Comparison of ENCODE assay signal across 8 mouse cellular contexts in genomic region chr11:106083708-106084701, GRCm38 (mm10). TPM values are rescaled to one million over a fixed set of nuclear protein-coding genes. Genes with fewer than 3 reads are reported as not detected.
DNase-seq lines count a peak whose midpoint lies in the region; ATAC-seq and TF ChIP-seq lines count a peak whose summit lies in the region.

Gene Map3k3 (plus strand): TSS chr11:106084613.

- H3K4me1 ChIP-seq in G1E (ENCODE audit: insufficient read depth, low read depth, low read length), result peaks cover 12% of the 10 kb centered on the region
- peaks cover 11% of the 10 kb centered on the region for H3K4me1 ChIP-seq in forebrain, embryonic 16.5 days (replicated peaks; ENCODE audit: control insufficient read depth, insufficient read depth, low read length)
- H3K4me1 ChIP-seq in lung, embryonic 14.5 days (ENCODE audit: insufficient read depth), result peaks cover 3% of the 10 kb centered on the region; the same call in 1 of the 2 replicates
- H3K4me1 ChIP-seq in olfactory bulb, adult 2 months (ENCODE audit: control insufficient read depth, insufficient read depth, low read length), result no peaks in the 10 kb centered on the region
- 0 out of 2 replicates have a peak, but pooled peaks cover 2% of the 10 kb centered on the region for H3K4me1 ChIP-seq in thymus, adult 2 months (replicated peaks; ENCODE audit: control insufficient read depth, insufficient read depth, low read length)

- H3K9me3 ChIP-seq in G1E (replicated peaks), result no peaks in the 10 kb centered on the region
- no peaks in the 10 kb centered on the region for H3K9me3 ChIP-seq in forebrain, embryonic 16.5 days (ENCODE audit: control insufficient read depth, low read length)
- no peaks in the 10 kb centered on the region for H3K9me3 ChIP-seq in lung, embryonic 14.5 days (ENCODE audit: low read depth, low read length)

- H3K27me3 ChIP-seq in G1E (ENCODE audit: insufficient read depth, low read length), result peaks cover 4% of the 10 kb centered on the region
- no peaks in the 10 kb centered on the region for H3K27me3 ChIP-seq in forebrain, embryonic 16.5 days (replicated peaks; ENCODE audit: control insufficient read depth, insufficient read depth, low read length)
- H3K27me3 ChIP-seq in lung, embryonic 14.5 days (ENCODE audit: insufficient read depth, low read length), result no peaks in the 10 kb centered on the region
- H3K27me3 ChIP-seq in thymus, adult 2 months (ENCODE audit: control insufficient read depth, insufficient read depth, low read length), result no peaks in the 10 kb centered on the region

- peak; percentile 99 for DNase-seq in G1E (ENCODE audit: low spot score)
- peak; percentile 99 to 100 for DNase-seq in cerebellum, adult 18-20 months
- peak; percentile 95 to 96 for DNase-seq in heart, postnatal 36 days
- DNase-seq in layer of hippocampus, adult 2 months (ENCODE audit: low spot score in 2 of 2), result peak; percentile 98 to 100
- peak; percentile 99 for DNase-seq in lung, embryonic 14.5 days
- DNase-seq in thymus, adult 2 months, result peak; percentile 98

- peak within 1 kb of the TSS; percentile 94 for H3K9ac ChIP-seq in forebrain, embryonic 16.5 days (replicated peaks; ENCODE audit: low read depth, low read length)
- peak within 1 kb of the TSS; percentile 86 for H3K9ac ChIP-seq in lung, embryonic 14.5 days

- peak within 1 kb of the TSS; percentile 82 for H3K4me2 ChIP-seq in forebrain, embryonic 16.5 days (ENCODE audit: low read length)
- H3K4me2 ChIP-seq in lung, embryonic 14.5 days, result peak within 1 kb of the TSS; percentile 76

- peak; percentile 98 for ATAC-seq in G1E (ENCODE audit: extremely low read depth, insufficient number of reproducible peaks, low FRiP score, poor library complexity, severe bottlenecking)
- peak; percentile 96 for ATAC-seq in forebrain, embryonic 16.5 days
- peak; percentile 99 for ATAC-seq in lung, embryonic 14.5 days (ENCODE audit: insufficient read depth)

- WGBS in forebrain, embryonic 16.5 days, result under 1% methylated on average over 69 of the region's 69 CpGs
- WGBS in lung, embryonic 14.5 days, result under 1% methylated on average over 69 of the region's 69 CpGs
- under 1% methylated on average over 69 of the region's 69 CpGs for WGBS in olfactory bulb, adult 2 months
- WGBS in thymus, adult 2 months, result 1% methylated on average over 69 of the region's 69 CpGs

- H3K36me3 ChIP-seq in G1E (replicated peaks), result peaks cover 2% of the 10 kb centered on the region
- H3K36me3 ChIP-seq in forebrain, embryonic 16.5 days (ENCODE audit: control insufficient read depth, insufficient read depth), result no peaks in the 10 kb centered on the region
- H3K36me3 ChIP-seq in lung, embryonic 14.5 days (ENCODE audit: insufficient read depth), result no peaks in the 10 kb centered on the region
- no peaks in the 10 kb centered on the region for H3K36me3 ChIP-seq in thymus, adult 2 months (ENCODE audit: control insufficient read depth, insufficient read depth, low read length)

- H3K27ac ChIP-seq in forebrain, embryonic 16.5 days (ENCODE audit: low read length), result peak within 1 kb of the TSS; percentile 96
- peak within 1 kb of the TSS; percentile 98 for H3K27ac ChIP-seq in layer of hippocampus, adult 2 months
- peak within 1 kb of the TSS; percentile 99 for H3K27ac ChIP-seq in lung, embryonic 14.5 days (ENCODE audit: low read depth)
- H3K27ac ChIP-seq in olfactory bulb, adult 2 months (ENCODE audit: insufficient read depth, low read depth, low read length), result peak within 1 kb of the TSS; percentile 73
- peak within 1 kb of the TSS; percentile 49 for H3K27ac ChIP-seq in thymus, adult 2 months (ENCODE audit: control insufficient read depth, insufficient read depth, low read length)

- TF ChIP-seq CTCF in G1E (IDR thresholded peaks at IDR 0.05; ENCODE audit: low read depth, low read length), result peak; percentile 18; the same call in 1 of the 2 replicates
- peak; percentile 75 for TF ChIP-seq CTCF in layer of hippocampus, adult 2 months (conservative IDR thresholded peaks at IDR 0.05)
- peak; percentile 50 for TF ChIP-seq CTCF in lung, embryonic 14.5 days (IDR thresholded peaks at IDR 0.05; ENCODE audit: low read depth)
- 0 out of 2 replicates have a peak, but pooled peaks have one; percentile 18 for TF ChIP-seq CTCF in olfactory bulb, adult 2 months (IDR thresholded peaks at IDR 0.05; ENCODE audit: insufficient read depth, low read depth, low read length)
- peak; percentile 52; the same call in 1 of the 2 replicates for TF ChIP-seq CTCF in thymus, adult 2 months (IDR thresholded peaks at IDR 0.05; ENCODE audit: borderline replicate concordance, control insufficient read depth, extremely low read depth, insufficient read depth, low read length, poor library complexity)

- intact Hi-C loops in heart, postnatal 36 days (cut with DNase I), result loop anchor here (2.0 kb wide), 1 partner anchor 51 kb away; no protein-coding TSS in a partner anchor

- H3K4me3 ChIP-seq in G1E (ENCODE audit: low read depth, low read length), result peak within 1 kb of the TSS; percentile 86
- H3K4me3 ChIP-seq in forebrain, embryonic 16.5 days (replicated peaks; ENCODE audit: low read length), result peak within 1 kb of the TSS; percentile 74
- H3K4me3 ChIP-seq in layer of hippocampus, adult 2 months, result peak within 1 kb of the TSS; percentile 98
- H3K4me3 ChIP-seq in lung, embryonic 14.5 days (ENCODE audit: low read depth, low read length), result peak within 1 kb of the TSS; percentile 94
- peak within 1 kb of the TSS; percentile 98 for H3K4me3 ChIP-seq in olfactory bulb, adult 2 months (ENCODE audit: insufficient read depth, low read depth, low read length)
- H3K4me3 ChIP-seq in thymus, adult 2 months (ENCODE audit: control insufficient read depth, insufficient read depth, low read length), result peak within 1 kb of the TSS; percentile 86

- TF ChIP-seq POLR2A in olfactory bulb, adult 2 months (IDR thresholded peaks at IDR 0.05; ENCODE audit: insufficient read depth, low read depth, low read length), result peak; percentile 83
- peak; percentile 95 for TF ChIP-seq POLR2A in thymus, adult 2 months (IDR thresholded peaks at IDR 0.05; ENCODE audit: control insufficient read depth, extremely low read depth, insufficient read depth, low read length, poor library complexity)

RNA-seq across cellular contexts. Expression of gene Map3k3, which starts in this region (rescaled TPM):
- total RNA-seq in G1E (2014; fragmentation: Nextera tagmentation) (21.1 and 30.0 TPM in 2 replicates), G1E (2017) (29.5 and 31.9 TPM in 2 replicates)
- polyA plus RNA-seq in G1E (2012), result 4.5 and 4.9 TPM in 2 replicates
- 14.7 and 15.6 TPM in 2 replicates for polyA plus RNA-seq in forebrain, embryonic 16.5 days (2015; fragmentation: Nextera tagmentation; extraction: Ambion mirVana)
- total RNA-seq in heart, postnatal 36 days (2021), result 10 to 100 TPM; 38.7 to 44.4 TPM
- total RNA-seq in layer of hippocampus, adult 2 months (2021), result 10 to 100 TPM; 31.5 to 33.0 TPM
- polyA plus RNA-seq in lung, embryonic 14.5 days (2014; fragmentation: Nextera tagmentation; extraction: Ambion mirVana), result 29.1 and 33.4 TPM in 2 replicates
- polyA plus RNA-seq in olfactory bulb, adult 2 months (2012; ENCODE audit: insufficient read depth, insufficient read length, low replicate concordance, missing spikeins), result not detected in 2 replicates
- polyA plus RNA-seq in thymus, adult 2 months (2012; rRNA removed), result 45.6 and 46.0 TPM in 2 replicates

Comparison
In these comparisons a context has a peak if more than half of its experiments do, and no peak if none do; other contexts are left out.
1. Peak in every context shown above with its lines: DNase-seq, ATAC-seq, H3K4me3 ChIP-seq and H3K27ac ChIP-seq.
2. CTCF ChIP-seq: peak in every context shown above with its lines; median percentile 75 in layer of hippocampus, adult 2 months; 52 in thymus, adult 2 months; 50 in lung, embryonic 14.5 days; 18 in G1E; 18 in olfactory bulb, adult 2 months.
3. H3K27ac ChIP-seq: peak in every context shown above with its lines; median percentile 99 in lung, embryonic 14.5 days; 98 in layer of hippocampus, adult 2 months; 96 in forebrain, embryonic 16.5 days; 73 in olfactory bulb, adult 2 months; 49 in thymus, adult 2 months.